Mouse (Mus musculus) lung, postnatal 4 days (tissue): ENCODE measurements at regions not wholly inside any gene's neighbourhood (a gene's known extent, or its start where the extent isn't known, plus 50 kb on each side); places are given as distances from the start of the nearest gene placed in this dataset.

Experiments
- DNase-seq, 2 experiments: peaks; one replicate each; pipeline ENCODE4 v3.0.0; 2021

GRCm38 (mm10) chr1:191486766-191487165 is 83.7 kb upstream of the Ppp2r5a start:
- DNase-seq: no peak

- DNase-seq: no peak
Measured at GRCm38 (mm10) chr1:191484726-191485425, 81.8 kb upstream of the Ppp2r5a start.

DNA sequence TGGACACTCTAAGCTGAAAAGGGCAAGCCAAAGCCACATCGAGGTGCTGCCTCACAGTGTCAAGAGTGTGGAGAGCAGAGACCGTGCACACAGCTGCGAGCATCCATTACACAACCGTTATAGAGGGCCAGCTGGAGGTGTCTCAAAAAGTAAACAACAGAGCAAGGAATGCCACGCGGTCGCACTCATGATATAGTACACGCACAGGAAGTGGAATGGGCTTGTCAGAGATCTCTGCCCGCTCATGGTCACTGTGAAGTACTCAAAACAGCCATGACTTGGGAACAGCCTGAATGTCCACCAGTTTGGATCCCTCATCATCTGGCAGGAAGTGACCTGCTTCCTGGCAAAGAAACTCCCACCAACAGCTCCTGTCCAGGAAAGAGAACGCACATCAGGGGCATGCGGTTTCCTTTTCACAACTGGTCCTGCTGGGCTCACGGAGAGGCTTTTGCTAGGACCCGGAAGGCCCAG is 76.9 kb upstream of the Ppp2r5a start:
- DNase-seq: peak; percentile 57 to 71

GRCm38 (mm10) chr1:191472551-191472950 is 69.5 kb upstream of the Ppp2r5a start:
- DNase-seq: no peak

- DNase-seq: no peak
Measured at GRCm38 (mm10) chr1:191471489-191471888, 68.4 kb upstream of the Ppp2r5a start.

DNA sequence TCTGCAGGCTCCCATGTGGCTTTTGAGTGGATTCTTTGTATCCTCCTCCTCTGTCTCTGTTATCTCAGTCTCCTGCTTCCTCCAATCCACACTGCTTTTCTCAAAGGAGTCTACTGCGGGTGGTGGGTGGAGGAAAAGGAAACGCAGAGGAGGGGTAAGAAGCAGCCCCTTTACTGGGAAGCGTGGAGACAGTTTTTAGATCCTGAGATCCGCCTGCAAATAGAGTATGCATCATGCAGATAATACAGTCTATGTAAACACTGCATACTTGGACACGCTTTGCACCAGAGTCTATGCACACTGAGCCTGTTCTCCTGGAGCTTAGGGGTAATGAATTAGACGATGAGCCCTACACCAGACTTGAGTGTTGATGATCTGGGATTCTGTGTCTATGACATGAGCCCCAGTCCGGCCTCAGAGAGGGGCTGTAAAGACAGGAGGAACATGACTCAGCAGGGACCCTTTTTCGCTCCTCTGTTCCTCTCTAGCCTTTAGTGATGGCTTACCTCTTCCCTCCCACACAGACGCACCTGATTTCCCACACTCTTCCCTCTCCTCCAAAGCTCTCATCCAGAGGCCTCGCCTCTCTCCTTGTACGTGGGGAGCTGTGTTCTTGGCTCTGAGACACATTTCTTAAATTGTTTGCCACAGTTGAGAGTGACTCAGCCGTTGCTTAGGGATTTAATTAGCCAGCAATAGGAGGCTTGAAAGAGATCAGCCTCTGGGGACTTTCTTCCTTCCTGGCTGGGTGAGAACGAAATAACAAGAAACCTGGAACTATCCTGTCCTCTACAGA is 67.3 kb upstream of the Ppp2r5a start:
- DNase-seq: peak in 1 of 2 experiments; percentile 43

GRCm38 (mm10) chr1:191468837-191469529 is 65.9 kb upstream of the Ppp2r5a start:
- no peak for DNase-seq

DNA sequence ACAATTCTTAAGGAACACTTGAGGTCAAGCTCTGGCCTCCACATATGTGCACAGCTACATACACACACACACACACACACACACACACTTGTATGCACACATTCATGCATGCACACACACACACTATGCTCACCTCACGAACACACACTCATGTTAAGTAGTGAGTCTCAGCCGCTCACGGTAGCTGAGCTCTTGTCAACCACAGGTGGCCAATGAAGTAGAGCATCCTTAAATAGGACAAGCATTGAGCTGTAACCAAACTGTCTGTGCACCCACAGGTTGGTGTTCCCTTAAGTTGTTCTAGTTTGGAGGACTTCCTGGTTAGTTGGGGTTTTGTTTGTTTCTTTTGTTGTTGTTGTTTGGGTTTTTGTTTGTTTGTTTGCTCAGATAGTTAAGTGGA is 63.2 kb upstream of the Ppp2r5a start:
- no peak for DNase-seq

DNA sequence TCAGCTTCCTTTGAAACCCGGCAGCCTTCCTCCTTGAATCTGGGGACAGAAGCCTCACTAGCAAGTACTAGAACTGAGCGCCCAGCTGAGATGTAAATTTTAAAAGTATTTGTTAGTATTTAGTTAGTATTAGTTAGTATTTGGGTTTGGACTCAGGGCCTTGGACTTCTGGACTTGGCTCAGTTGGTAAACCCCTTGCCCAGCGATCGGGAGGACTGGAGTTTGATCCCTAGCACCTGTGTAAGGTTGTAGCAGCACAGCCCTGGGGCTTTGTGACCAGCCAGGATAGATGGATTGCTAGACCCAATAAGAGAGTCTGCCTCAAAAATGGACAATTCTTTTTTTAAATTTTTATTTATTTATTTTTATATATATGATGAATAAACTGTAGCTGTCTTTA is 62.7 kb upstream of the Ppp2r5a start:
- DNase-seq: no peak

GRCm38 (mm10) chr1:191465170-191465569 is 62.1 kb upstream of the Ppp2r5a start:
- no peak for DNase-seq

DNA sequence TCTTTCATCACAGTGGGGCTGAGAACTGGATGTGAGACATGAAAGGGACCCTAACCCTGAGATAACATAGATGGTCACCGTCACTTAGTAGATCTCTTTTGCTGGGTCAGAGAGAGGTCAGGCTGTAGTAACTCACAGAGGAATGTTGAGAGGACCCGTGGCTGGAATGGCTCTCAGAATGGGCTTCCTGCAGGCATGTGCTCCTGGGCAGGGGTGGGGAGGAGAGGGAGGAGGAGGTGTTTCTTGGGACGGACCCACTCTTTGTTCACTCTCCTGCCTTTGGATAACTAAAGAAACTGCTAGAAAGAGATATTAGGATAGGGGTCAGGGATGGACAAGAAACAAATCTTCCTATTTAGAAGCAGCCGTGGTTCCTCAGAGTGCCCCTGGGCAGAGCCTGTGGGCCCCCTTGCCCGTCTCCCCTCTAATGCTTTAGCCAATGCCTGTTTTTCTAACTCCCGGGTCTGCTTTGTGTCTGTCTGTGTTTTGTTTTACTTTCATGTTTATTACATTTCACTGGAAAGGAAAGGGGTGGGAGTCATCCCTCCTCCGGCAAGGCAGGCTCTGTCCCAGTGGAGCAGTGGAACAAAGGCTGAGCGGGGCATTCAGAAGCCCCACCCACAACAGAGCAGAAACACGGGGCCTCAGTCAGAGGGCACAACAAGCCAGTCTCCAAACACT is 58.9 kb upstream of the Ppp2r5a start:
- peak; percentile 65 to 82 for DNase-seq

- no peak for DNase-seq
Measured at GRCm38 (mm10) chr1:191459066-191459465, 56.0 kb upstream of the Ppp2r5a start.

- peak in 1 of 2 experiments; percentile 14 for DNase-seq
Measured at GRCm38 (mm10) chr1:191458292-191458691, 55.2 kb upstream of the Ppp2r5a start.

GRCm38 (mm10) chr1:191457103-191457502 is 54.0 kb upstream of the Ppp2r5a start:
- DNase-seq: no peak

DNA sequence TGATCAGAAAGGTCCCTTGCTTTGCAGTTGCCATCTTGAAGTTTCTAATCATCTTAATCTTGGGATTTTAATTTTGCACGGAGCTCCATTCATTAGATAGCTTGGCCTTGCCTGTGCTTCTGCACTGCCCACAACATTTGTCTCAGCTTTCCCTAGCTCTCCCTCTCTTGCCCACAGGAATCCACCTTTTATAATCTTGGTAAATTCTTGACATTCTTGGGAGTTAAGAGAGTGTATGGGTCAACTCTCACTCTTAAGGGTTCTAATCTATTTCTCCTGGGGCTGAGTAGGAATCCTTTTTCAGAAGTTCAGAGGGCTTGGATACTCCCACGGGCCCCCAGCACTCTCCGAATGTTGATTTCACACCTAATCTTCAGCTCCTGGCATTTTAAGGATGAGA is 51.5 kb upstream of the Ppp2r5a start:
- peak in 1 of 2 experiments; percentile 44 for DNase-seq

DNA sequence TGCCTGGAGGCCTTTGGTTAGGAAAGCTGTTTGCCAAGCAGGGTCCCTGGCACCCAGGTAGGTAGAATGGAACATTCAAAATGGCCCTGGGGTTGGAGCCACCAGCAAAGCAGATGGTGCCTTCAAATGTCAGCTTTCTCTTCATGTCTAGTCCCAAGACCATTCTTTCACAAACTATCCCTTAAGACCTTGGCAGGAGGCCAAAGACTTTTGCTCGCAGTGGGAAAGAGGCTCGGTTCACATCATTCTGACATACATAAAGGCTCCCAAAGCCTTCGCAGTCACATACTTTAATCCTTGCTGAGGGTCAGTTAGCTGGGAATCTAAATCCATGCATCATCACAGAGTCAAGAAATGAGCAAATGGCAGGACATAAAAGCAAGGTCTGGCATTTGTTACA is 50.5 kb upstream of the Ppp2r5a start:
- peak in 1 of 2 experiments; percentile 18 for DNase-seq
